Mouse (Mus musculus): ENCODE measurements around the gene Fmnl2.

The Fmnl2 gene

DNA sequence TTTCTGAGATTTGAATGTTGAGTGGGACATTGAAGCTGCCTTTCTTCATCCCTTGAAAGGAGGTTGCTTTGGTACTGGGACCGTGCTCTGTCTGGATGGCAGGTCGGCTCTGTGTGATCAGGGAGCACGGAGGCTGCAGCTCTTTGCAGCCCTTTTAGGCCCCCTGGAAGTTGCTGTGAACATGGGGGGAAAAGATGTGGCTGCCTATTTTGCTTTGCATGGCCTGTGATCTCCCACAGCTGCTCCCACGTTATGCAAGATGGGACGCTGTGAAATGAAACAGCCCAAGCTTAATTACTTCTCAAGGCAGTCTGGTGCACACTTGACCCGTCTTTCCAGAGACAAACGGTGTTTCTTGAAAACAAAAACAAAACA, 1.8 kb downstream of the Fmnl2 start:
- ChIA-PET POLR2A (interaction anchor here (0.6 to 3.1 kb wide), 18 partner anchors 8 to 758 kb away, joined by 3 to 11 read pairs (median 3); partner anchors contain the start of genes Stam2 (in 2 of the 4), Arl6ip6 (in 1 of the 4) and Prpf40a (in 1 of the 4)), CTCF (interaction anchor here (0.5 to 1.6 kb wide), 5 partner anchors 39 to 226 kb away, joined by 3 to 4 read pairs (median 4); no protein-coding TSS in a partner anchor)

DNA sequence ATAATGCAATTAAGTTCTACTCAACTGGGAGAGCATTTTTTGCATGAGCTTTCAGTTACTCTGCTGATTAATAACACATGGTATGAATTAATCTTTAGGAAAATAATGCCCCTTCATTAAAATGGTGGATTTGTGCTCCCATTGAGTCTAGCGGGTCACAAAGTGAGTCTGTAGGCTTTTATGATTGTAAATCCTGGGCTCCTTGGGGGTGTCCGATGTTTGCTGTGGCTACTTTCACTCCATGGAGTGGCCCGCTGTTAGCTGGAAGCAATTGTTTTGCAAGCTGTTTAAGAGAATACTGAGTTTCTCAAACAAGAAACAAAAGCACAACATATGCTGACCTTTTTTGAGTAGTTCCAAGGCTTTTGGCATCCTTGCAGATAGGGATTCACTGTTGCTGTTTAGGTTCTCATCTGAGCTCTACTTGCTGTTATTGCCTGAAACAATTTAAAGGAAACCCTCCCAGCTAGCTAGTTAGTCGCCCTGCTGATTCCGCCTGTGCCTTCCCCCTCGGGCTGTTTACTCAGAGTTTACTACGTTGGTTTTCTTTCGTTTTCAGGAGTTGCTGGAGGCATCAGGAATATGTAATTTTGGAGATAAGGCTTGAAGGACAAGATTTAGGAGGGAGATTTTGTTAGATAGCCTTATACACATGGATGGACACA, 2.6 kb downstream of the Fmnl2 start:
- CTCF ChIA-PET, result interaction anchor here in 1 of 4 experiments (0.7 kb wide), 1 partner anchor 141 kb away, joined by 10 read pairs; no protein-coding TSS in a partner anchor

DNA sequence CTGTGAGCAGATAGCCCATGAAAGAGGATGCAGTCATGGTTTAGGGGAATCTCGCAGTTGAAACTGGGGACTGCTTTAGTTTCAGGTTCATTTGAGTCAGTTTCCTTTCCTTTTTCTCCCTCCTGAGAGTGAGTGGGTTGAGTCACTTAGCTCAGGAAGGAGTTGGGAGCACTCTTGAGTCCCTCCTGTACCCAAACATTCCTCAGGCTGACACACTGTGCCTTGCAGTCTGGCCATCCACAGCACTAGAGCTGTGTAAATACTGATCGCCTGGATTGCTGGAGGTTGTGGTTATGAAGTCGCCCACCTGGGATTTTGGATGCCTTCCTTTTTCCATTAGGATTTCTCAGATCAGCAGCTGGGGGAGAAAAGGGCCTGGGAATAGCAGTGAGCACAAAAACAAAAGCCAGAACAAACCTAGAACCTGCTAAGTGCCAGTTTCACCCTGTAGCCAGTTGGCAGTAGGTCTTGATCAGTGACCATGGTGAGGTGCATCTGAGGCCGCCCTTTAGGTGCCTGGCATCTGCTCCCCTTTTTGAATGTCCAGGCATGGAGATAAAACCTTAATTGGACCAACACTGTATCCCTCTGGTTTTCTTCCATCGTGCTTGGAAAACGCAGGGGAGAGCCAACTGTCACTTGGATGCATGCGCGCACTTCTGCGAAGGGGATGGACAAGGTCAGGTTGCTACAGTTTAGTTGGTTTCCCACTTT, 4.5 kb downstream of the Fmnl2 start:
- CTCF ChIA-PET, result no interaction called here
- POLR2A ChIA-PET, result no interaction called here

More for the DNA sequence above, 2.6 kb downstream of the Fmnl2 start:
- POLR2A ChIA-PET, result interaction anchor here in 3 of 4 experiments (0.5 to 3.1 kb wide), 7 partner anchors 7 to 759 kb away, joined by 3 to 10 read pairs (median 5); partner anchors contain the start of gene Stam2 (in 1 of the 3)

DNA sequence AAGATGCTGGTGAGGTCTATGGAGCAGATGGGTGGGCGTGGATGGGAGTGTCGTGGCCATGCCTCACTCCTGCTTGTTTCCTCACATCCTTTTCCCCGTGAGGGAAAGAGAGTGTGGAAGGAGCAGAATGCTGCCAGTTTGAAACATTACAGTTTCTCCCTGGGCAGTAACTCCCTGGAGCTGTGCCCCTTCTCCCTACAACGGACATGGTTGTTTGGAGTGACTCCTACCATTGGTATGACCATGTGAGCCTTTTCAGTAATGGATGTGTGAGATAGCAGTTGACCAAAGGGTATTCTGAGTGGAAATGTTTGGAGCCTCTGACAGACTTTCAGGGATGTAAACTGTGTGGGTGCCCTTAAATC, 5.1 kb downstream of the Fmnl2 start:
- CTCF ChIA-PET, result no interaction called here
- POLR2A ChIA-PET, result no interaction called here

DNA sequence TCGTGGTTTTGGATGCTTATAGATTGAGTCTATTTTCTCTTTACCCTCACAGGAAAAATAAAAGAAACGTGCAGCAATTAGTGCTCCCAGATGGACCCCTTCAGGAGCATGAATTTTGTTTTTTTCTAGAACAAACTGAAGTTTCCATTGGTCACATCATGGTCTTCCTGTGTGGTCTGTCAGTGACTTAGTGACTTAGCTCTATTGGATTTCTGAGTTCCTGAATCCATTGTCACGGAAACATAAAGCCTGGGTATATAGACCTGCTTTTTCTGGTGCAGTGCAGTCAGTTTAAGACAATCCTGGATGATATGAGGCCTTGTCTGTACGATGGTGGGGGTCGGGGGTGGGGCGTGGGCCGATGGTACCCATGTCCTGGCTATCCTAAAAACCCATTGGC, 7.0 kb downstream of the Fmnl2 start:
- ChIA-PET POLR2A (interaction anchor here in 1 of 4 experiments (0.6 to 1.2 kb wide), 2 partner anchors 54 to 392 kb away, joined by 3 read pairs; no protein-coding TSS in a partner anchor), CTCF (no interaction called here)

DNA sequence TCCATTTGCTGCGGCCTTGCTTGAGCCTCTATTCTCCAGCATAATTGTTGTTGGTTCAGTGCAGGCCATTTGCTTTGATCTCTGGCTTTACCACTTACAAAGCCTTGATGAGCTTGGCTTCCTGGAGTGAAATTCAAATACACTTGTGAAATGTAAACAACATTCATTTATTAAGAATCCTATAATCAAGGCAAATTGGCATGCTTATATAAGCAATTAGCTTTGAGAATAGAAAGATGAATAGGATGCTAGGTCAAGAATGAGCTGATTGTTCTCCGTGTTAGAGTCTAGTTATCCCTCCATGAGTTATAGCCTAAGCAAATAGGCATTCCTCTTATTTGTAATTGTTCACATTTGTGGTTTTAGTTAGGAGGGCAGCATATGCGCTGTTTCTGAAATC, 8.5 kb downstream of the Fmnl2 start:
- ChIA-PET POLR2A (interaction anchor here in 1 of 4 experiments (1.7 kb wide), 1 partner anchor 8 kb away, joined by 3 read pairs; no protein-coding TSS in a partner anchor), CTCF (interaction anchor here in 1 of 4 experiments (1.0 kb wide), 1 partner anchor 76 kb away, joined by 4 read pairs; no protein-coding TSS in a partner anchor)

DNA sequence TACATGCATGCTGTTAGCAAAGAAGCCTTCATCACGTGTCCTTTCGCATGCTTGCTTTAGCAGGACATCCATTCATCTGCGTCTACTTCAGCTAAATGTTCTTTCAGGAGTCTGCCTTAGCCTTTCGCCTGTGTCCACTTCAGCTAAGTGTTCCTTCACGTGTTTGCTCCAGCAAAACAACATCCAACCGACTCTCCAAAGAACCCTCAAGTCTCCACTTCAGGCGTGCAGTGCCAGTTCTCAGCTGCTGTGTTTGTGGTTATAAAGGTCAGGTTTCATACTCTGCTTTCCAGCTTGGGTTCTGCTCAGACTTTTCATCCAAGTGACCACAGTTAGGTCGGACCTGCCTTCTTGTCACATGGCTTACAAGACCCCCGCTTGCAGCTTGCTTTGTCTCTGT, 10.1 kb downstream of the Fmnl2 start:
- POLR2A ChIA-PET, result interaction anchor here (0.5 to 2.4 kb wide), 12 partner anchors 8 to 125 kb away, joined by 3 to 10 read pairs (median 3); partner anchors contain the start of genes Fmnl2 (in 1 of the 4) and Stam2 (in 1 of the 4)
- CTCF ChIA-PET, result interaction anchor here in 1 of 4 experiments (0.6 kb wide), 1 partner anchor 37 kb away, joined by 3 read pairs; no protein-coding TSS in a partner anchor

DNA sequence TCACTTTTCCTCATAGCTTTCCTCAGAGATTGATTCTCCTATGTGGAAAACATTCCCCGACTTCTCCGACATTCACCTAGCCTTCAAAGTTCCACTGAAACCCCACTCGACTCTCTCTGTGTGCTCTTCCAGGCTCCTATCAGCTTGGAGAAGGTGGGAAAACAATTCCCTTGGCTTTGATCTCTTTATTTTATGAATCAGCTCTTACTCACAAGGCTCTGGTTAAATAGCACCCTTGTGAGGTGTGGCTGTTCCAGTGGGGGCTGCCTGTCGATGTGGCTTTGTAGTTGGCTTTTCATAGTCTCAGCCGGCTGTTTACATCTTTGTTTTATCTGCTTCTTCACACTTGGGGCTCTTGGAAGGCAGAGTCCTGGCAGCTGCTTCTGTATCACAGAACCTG, 10.5 kb downstream of the Fmnl2 start:
- ChIA-PET CTCF (interaction anchor here in 1 of 4 experiments (0.6 kb wide), 1 partner anchor 37 kb away, joined by 3 read pairs; no protein-coding TSS in a partner anchor), POLR2A (interaction anchor here (0.5 to 2.4 kb wide), 11 partner anchors 9 to 126 kb away, joined by 3 to 10 read pairs (median 3); partner anchors contain the start of genes Fmnl2 (in 1 of the 4) and Stam2 (in 1 of the 4))

DNA sequence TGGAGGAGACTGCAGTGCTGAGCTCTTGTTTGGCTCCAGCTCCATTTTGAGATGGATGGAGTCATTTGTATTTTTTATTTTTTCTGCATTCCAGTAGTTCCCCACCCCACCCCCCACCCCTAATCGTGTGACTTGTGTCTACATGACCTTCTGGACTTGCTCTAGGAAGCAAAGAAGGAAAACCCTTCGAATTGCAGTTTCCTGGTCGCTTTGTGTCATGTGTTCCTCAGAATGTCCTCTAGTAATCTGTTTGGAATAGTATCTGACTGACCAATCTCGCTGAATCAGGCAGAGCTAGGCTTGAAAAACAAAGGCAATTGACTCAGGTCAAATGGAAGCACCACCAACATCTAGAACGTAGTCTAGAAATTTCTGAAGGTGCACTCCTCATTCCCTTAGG, 15.0 kb downstream of the Fmnl2 start:
- ChIA-PET CTCF (no interaction called here), POLR2A (interaction anchor here in 1 of 4 experiments (0.6 to 0.8 kb wide), 5 partner anchors 23 to 1732 kb away, joined by 3 to 5 read pairs (median 4); no protein-coding TSS in a partner anchor)

DNA sequence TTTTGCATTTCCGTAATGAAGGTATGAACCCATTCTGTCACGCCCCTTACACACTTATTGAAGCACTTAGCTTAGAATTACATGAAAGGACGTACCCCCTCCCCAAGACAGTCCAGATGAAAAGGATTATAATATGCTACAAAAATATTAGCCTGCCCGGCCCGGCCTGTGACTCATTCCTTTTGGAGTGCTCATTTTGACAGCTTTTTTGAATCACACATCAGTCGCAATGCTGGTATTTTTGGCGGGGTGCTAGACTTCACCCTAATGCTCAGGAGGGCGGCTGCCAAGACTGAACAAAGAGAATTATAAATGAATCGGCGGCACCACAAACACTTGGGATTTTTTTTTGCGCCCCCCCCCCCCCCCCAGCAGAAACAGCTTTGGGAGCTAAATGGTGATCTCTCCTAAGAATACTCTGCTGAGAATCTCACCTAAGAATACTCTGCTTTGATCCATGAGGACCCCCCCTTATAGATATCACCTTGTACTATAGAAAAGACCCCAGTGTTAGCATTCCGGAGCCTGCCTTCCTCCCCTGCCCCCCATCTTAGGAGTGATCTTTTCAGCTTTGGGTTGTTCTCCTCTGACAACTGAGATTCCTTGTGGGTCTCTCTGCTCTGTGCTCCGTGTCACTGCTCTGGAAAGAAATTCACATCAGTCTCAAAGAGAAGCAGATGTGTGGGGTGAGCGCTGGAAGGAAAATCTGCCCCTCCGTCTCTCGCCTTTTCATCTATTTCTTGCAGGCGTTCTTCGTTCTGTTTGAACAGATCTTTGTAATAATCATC, 15.8 kb downstream of the Fmnl2 start:
- POLR2A ChIA-PET, result interaction anchor here in 1 of 4 experiments (0.6 kb wide), 1 partner anchor 266 kb away, joined by 3 read pairs; no protein-coding TSS in a partner anchor
- CTCF ChIA-PET, result no interaction called here

DNA sequence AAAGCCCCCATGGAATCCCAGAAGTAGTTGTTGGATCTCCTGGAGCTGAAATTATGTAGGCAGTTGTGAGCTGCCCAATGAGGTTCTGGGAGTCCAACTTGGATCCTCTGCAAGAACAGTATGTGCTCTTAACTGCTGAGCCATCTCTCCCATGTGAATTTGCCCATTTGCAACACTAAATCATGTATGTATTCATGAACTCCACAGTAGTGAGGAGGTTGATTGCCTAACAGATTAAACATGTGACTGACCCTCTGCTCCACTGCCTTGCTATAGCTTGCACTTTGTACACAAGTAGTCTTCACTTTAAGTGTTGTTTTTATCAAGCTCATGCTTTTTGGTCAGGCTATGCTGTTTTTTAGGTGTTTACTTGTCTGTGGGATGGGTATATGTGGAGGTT, 17.1 kb downstream of the Fmnl2 start:
- ChIA-PET POLR2A (no interaction called here), CTCF (no interaction called here)

DNA sequence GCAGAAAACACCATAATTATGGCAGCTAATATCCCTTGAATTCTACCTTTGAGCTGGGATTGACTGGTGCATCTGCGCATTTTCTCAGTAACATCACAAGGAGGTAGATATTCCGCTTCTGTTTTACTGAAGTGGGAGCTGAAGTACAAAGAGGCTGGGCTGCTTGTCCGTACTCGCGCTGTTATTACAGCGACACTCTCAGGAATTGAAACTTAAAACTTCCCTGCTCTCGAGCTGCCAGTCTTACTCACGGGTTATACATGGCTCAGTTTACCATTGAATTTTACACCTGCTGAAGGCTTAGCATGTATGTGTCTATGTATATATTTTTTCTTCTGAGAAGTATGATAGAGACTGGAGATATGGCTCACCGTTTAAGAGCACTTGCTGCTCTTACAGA, 18.1 kb downstream of the Fmnl2 start:
- CTCF ChIA-PET, result no interaction called here

DNA sequence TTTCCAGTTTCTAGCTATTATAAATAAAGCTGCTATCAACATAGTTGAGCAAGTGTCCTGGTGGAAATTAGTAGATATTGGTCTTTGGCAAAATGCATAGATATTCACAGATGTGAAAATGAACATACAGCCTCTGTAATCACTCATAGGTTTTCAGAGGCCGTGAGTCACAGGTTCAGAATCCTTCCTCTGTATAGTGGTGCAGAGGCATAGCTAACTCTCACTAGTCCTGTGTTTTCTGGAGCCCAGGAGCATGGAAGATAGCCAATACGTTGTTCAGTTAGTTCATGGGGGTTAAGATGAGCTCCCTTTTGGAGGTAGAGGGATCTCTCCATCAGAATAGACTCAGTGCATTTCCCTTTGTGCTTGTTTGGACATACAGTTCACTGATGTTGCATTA, 25.7 kb downstream of the Fmnl2 start:
- ChIA-PET CTCF (interaction anchor here in 2 of 4 experiments (0.6 to 1.0 kb wide), 2 partner anchors 239 to 299 kb away, joined by 3 to 5 read pairs; no protein-coding TSS in a partner anchor), POLR2A (interaction anchor here in 1 of 4 experiments (0.8 kb wide), 1 partner anchor 25 kb away, joined by 3 read pairs; no protein-coding TSS in a partner anchor)

More for the DNA sequence above, 18.1 kb downstream of the Fmnl2 start:
- POLR2A ChIA-PET, result no interaction called here

DNA sequence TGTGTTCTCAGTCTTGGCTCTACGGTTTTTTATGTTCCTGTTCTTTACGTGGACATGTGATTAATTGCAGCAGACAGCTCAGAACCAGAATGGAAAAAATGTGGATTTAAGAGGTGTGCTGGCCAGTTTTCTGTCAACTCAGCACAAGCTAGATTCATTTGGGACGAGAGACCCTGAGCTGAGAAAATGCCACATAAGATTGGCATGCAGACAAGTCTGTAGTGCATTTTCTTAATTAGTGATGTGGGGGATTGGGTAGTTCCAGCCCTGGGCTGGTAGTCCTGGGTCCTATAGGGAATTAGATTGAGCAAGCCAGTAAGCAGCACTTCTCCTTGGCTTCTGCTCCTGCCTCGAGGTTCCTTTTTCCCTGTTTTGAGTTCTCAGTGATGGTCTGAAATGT, 26.4 kb downstream of the Fmnl2 start:
- ChIA-PET POLR2A (interaction anchor here in 1 of 4 experiments (0.8 to 1.4 kb wide), 3 partner anchors 11 to 31 kb away, joined by 3 to 4 read pairs (median 3); no protein-coding TSS in a partner anchor), CTCF (interaction anchor here in 2 of 4 experiments (0.6 to 1.0 kb wide), 2 partner anchors 238 to 299 kb away, joined by 3 to 5 read pairs; no protein-coding TSS in a partner anchor)

DNA sequence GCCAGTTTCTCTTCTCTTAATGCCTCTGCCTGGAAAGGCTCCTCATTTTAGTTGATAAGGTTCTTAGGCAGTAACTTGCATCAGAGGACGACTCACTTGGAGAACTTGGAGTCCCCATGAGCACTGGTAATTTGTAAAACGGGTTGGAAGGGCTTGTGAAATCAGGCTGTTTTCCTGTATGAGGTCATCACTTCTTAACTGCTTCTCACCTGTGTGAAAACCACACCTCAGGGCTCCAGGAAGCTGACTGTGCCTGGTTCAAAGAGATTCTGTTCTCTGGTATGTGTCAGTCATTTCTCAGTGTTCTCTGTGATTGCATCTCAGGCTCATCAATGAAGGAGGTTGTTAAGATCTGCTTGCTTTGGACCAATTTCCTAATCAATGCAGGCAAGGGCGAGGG, 27.4 kb downstream of the Fmnl2 start:
- ChIA-PET CTCF (no interaction called here), POLR2A (interaction anchor here in 3 of 4 experiments (0.7 to 1.4 kb wide), 6 partner anchors 10 to 210 kb away, joined by 3 to 4 read pairs (median 3); no protein-coding TSS in a partner anchor)

DNA sequence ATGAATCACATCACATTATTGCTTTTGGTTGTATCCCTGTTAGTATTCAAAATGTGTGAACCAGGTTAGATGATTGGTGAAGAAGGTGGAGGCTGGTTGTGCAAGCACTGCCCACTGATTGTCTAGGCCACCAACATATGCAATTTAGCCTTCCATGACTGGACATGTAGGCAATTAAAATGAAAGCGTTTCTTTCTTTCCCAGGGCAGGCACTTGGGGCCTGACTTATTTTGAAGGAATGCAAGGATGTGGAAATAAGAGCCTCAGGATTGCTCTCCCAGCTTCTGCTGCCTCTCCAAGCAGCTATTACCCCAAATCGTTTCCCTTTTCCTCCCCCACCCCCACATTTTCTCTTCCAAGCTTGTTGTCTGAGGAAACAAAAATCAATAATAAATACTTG, 29.6 kb downstream of the Fmnl2 start:
- POLR2A ChIA-PET, result interaction anchor here in 2 of 4 experiments (0.6 to 1.7 kb wide), 3 partner anchors 8 to 225 kb away, joined by 3 to 4 read pairs (median 3); no protein-coding TSS in a partner anchor
- CTCF ChIA-PET, result no interaction called here

DNA sequence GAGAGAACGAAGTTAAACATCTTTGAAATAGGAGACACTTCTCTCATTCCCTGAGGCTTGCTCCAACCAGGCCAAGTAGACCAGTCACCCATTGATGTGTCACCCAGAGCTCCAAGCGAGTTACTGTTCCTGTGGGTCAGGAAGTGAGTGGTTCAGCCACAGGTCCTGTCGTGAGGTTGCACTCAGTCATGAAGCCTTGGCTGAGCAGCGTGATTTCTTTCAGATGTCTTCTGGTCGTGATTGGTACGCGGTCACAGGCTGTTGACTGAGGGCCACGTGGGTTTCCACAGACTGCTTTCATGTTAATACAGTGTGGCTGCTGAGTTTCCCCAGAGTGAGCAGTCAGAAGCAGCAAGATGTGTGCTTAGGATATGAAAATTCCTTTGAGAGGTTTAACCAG, 33.5 kb downstream of the Fmnl2 start:
- ChIA-PET POLR2A (interaction anchor here in 1 of 4 experiments (0.6 to 1.6 kb wide), 2 partner anchors 13 to 819 kb away, joined by 3 read pairs; no protein-coding TSS in a partner anchor), CTCF (no interaction called here)

DNA sequence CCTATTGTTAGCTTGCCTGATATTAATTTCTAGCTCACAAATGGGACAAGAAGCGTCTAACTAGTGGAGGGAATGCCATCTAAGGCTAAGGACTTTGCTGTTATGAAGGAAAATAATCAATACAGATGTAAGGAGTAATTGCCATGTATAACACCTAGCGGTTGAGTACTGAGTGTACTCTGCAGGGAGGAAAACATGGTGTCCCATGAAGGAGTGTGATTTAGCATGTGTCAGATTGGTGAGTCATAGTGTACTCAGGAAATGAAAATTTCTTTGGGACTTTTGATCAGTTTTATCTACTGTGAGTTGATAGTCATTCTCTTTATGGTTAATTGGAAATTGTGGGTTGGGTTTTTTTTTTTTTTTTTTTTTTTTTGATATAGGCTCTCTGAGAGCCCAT, 34.1 kb downstream of the Fmnl2 start:
- CTCF ChIA-PET, result no interaction called here
- POLR2A ChIA-PET, result interaction anchor here in 1 of 4 experiments (1.1 to 1.6 kb wide), 2 partner anchors 9 to 12 kb away, joined by 3 read pairs; no protein-coding TSS in a partner anchor
